Mouse (Mus musculus) E14TG2a.4 (cell line): Measurements from ENCODE around the gene Dclk1.

Experiments used
- CTCF ChIP-seq: conservative IDR thresholded peaks from 2 replicates; pipeline ENCODE4 v1.5.1; 2014; ENCODE audit warnings: low read length
- POU5F1 ChIP-seq: IDR thresholded peaks from 2 replicates; pipeline ENCODE4 v1.6.1; 2014; ENCODE audit warnings: low read length, borderline replicate concordance

GRCm38 (mm10) chr3:55244087-55244486 is 1.9 kb downstream of the Dclk1 start:
- TF ChIP-seq CTCF: no peak
- TF ChIP-seq POU5F1: no peak
